ENCODE assay signal across 10 mouse cellular contexts in the genomic region with DNA sequence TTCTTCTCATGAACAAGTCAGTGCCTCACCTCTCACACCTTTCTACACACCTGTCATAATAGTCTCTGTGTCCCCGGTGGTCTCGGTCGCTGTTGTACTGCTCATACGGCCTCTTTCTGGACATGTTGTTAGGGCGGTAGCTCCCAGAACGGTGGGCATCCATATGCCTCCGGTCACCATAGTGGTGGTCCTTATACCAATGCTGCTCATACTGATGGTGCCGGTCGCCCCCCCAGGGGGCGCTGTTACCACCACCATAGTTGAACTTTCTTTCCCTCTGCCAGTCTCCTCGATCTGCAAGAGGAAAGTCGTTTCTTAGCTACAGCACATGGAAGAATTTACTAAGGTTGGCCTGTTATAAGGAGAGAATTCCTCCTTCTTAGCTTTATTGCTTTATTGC.
A peak's percentile ranks its signal among the peaks of the same experiment; 100 is the strongest.
DNase-seq lines count a peak whose midpoint lies in the region; ATAC-seq and TF ChIP-seq lines count a peak whose summit lies in the region.
"Had no signal": no experiment of that assay in that cellular context is flagged by ENCODE, and none has a peak within 500 bp of the region (broad histone marks: within the 10 kb centered on the region; RNA-seq: fewer than 3 reads in every experiment).

No protein-coding gene starts in this region.

- TF ChIP-seq CTCF in bone marrow, adult 2 months (IDR thresholded peaks at IDR 0.05; ENCODE audit: control insufficient read depth, insufficient read depth, low read length) = peak; percentile 46; the same call in 1 of the 2 replicates
- TF ChIP-seq CTCF in olfactory bulb, adult 2 months (IDR thresholded peaks at IDR 0.05; ENCODE audit: insufficient read depth, low read depth, low read length) = peak; percentile 26; the same call in 1 of the 2 replicates

- no peak overlapping the region for H3K27ac ChIP-seq in bone marrow, adult 2 months (ENCODE audit: control insufficient read depth, insufficient read depth, low read depth, low read length, poor library complexity)
- no peak overlapping the region for H3K27ac ChIP-seq in olfactory bulb, adult 2 months (ENCODE audit: insufficient read depth, low read depth, low read length)
- H3K27ac ChIP-seq: neural tube, embryonic 13.5 days had no signal

- H3K4me1 ChIP-seq in megakaryocyte, embryonic 14.5 days = peaks cover 18% of the 10 kb centered on the region; the same call in 1 of the 2 replicates
- H3K4me1 ChIP-seq in bone marrow, adult 2 months (ENCODE audit: control insufficient read depth, insufficient read depth, low read length) = no peaks in the 10 kb centered on the region; the same call in 1 of the 2 replicates
- H3K4me1 ChIP-seq in olfactory bulb, adult 2 months (ENCODE audit: control insufficient read depth, insufficient read depth, low read length) = no peaks in the 10 kb centered on the region
- H3K4me1 ChIP-seq: neural tube, embryonic 13.5 days had no signal

- H3K4me3 ChIP-seq in megakaryocyte, embryonic 14.5 days (replicated peaks) = peak overlapping the region; percentile 9
- H3K4me3 ChIP-seq in bone marrow, adult 2 months (replicated peaks; ENCODE audit: control insufficient read depth, low read depth, low read length) = no peak overlapping the region
- no peak overlapping the region for H3K4me3 ChIP-seq in olfactory bulb, adult 2 months (ENCODE audit: insufficient read depth, low read depth, low read length)
- H3K4me3 ChIP-seq: heart, embryonic 12.5 days; neural tube, embryonic 13.5 days had no signal

- peaks cover 92% of the 10 kb centered on the region for H3K36me3 ChIP-seq in megakaryocyte, embryonic 14.5 days (replicated peaks; ENCODE audit: low read length)

- TF ChIP-seq POLR2A in bone marrow, adult 2 months (IDR thresholded peaks at IDR 0.05; ENCODE audit: borderline replicate concordance, control insufficient read depth, low read depth, low read length) = no peak
- TF ChIP-seq POLR2A in olfactory bulb, adult 2 months (IDR thresholded peaks at IDR 0.05; ENCODE audit: insufficient read depth, low read depth, low read length) = no peak

- 0 out of 2 replicates have a peak, but pooled peaks have one; percentile 27 for ATAC-seq in frontal cortex, adult (ENCODE audit: low TSS enrichment)
- no peak for ATAC-seq in megakaryocyte, adult 5-6 weeks (ENCODE audit: poor library complexity, severe bottlenecking)

- 81% methylated on average over 12 of the region's 12 CpGs for WGBS in bone marrow, adult 2 months
- WGBS in olfactory bulb, adult 2 months = 65% methylated on average over 12 of the region's 12 CpGs

- H3K27me3 ChIP-seq in megakaryocyte, embryonic 14.5 days (replicated peaks) = no peaks in the 10 kb centered on the region
- H3K27me3 ChIP-seq: heart, embryonic 12.5 days; neural tube, embryonic 13.5 days had no signal

- H3K9me3 ChIP-seq in megakaryocyte, embryonic 14.5 days = no peaks in the 10 kb centered on the region
- H3K9me3 ChIP-seq: heart, embryonic 12.5 days; neural tube, embryonic 13.5 days had no signal

- no peak for DNase-seq in frontal cortex, postnatal 25 days (ENCODE audit: low spot score in 2 of 2)
- no peak for DNase-seq in ovary, postnatal 10 days (ENCODE audit: low spot score)
- DNase-seq in layer of hippocampus, adult 11-12 months (ENCODE audit: low spot score) = no peak
